Mouse (Mus musculus) intestine, embryonic 16.5 days (tissue): ENCODE measurements around the gene Aanat. TPM values are rescaled to one million over a fixed set of nuclear protein-coding genes. Genes with fewer than 3 reads are reported as not detected.

Source experiments
- ATAC-seq: fragments of 200-750 bp; cut with Nextera tagmentation; 2 replicates; pipeline ENCODE4 v1.8.0; 2017; ENCODE audit warnings: moderate TSS enrichment, moderate library complexity
- H3K27ac ChIP-seq: fragments of 300-500 bp; sonication (generic); 2 replicates; pipeline ENCODE4 v1.5.1; 2014; ENCODE audit warnings: mild to moderate bottlenecking, low read length
- H3K27me3 ChIP-seq: fragments of 300-500 bp; sonication (generic); replicated peaks from 2 replicates; pipeline ENCODE4 v1.6.1; 2014; ENCODE audit warnings: low read length, control low read depth, mixed read lengths; ENCODE audit not compliant: control insufficient read depth, insufficient read depth
- H3K36me3 ChIP-seq: fragments of 300-500 bp; sonication (generic); 2 replicates; pipeline ENCODE4 v1.6.1; 2014; ENCODE audit warnings: low read length, control low read depth; ENCODE audit not compliant: control insufficient read depth, insufficient read depth
- H3K4me1 ChIP-seq: fragments of 300-500 bp; sonication (generic); 2 replicates; pipeline ENCODE4 v1.6.1; 2014; ENCODE audit warnings: low read length, control low read depth, mixed read lengths; ENCODE audit not compliant: control insufficient read depth, insufficient read depth
- H3K4me2 ChIP-seq: fragments of 300-500 bp; sonication (generic); 2 replicates; pipeline ENCODE4 v1.6.1; 2014; ENCODE audit warnings: low read depth, low read length, control low read depth
- H3K4me3 ChIP-seq: fragments of 300-500 bp; sonication (generic); 2 replicates; pipeline ENCODE4 v1.5.1; 2014; ENCODE audit warnings: mild to moderate bottlenecking, low read length
- H3K9ac ChIP-seq: fragments of 300-500 bp; sonication (generic); 2 replicates; pipeline ENCODE4 v1.6.1; 2014; ENCODE audit warnings: low read depth, low read length
- H3K9me3 ChIP-seq: fragments of 300-500 bp; sonication (generic); 2 replicates; pipeline ENCODE4 v1.6.1; 2016; ENCODE audit warnings: low read length, control low read depth; ENCODE audit not compliant: control insufficient read depth
- WGBS: fragments of 180-500 bp; shearing (Covaris S2); extraction: QIAGEN DNeasy Blood & Tissue Kit; methylation state at CpG from one replicate; pipeline ENCODE4 v1.1.7; 2014; 5-methylcytosine and 5-hydroxymethylcytosine counted together
- polyA plus RNA-seq: library from polyadenylated mRNA; unstranded; fragments of >200 nt; fragmentation: Nextera tagmentation; extraction: Ambion mirVana; gene quantifications from 2 replicates; pipeline ENCODE4 v1.2.1, GENCODE M21; 2015

Aanat gene
- polyA plus RNA-seq, 1 experiment from 2014 or later: not detected

GRCm38 (mm10) chr11:116572756-116573543 lies 13.3 kb upstream of the Aanat start:
- H3K4me1 ChIP-seq: peaks cover 36% of the 10 kb centered on the region
- no peaks in the 10 kb centered on the region for H3K27me3 ChIP-seq
- no peak overlapping the region for H3K9ac ChIP-seq
- no peak overlapping the region for H3K4me3 ChIP-seq
- H3K9me3 ChIP-seq: no peaks in the 10 kb centered on the region
- ATAC-seq: peak; percentile 52; the same call in 1 of the 2 replicates
- WGBS: 49% methylated on average over 12 of the region's 12 CpGs
- H3K36me3 ChIP-seq: no peaks in the 10 kb centered on the region
- H3K27ac ChIP-seq: no peak overlapping the region
- no peak overlapping the region for H3K4me2 ChIP-seq

- Histone ChIP-seq H3K4me2 (no peak overlapping the region), H3K27ac (no peak overlapping the region), H3K9ac (no peak overlapping the region), H3K27me3 (no peaks in the 10 kb centered on the region), H3K4me3 (no peak overlapping the region), H3K36me3 (no peaks in the 10 kb centered on the region), H3K9me3 (no peaks in the 10 kb centered on the region), H3K4me1 (peaks cover 36% of the 10 kb centered on the region)
- ATAC-seq: no peak
- WGBS: 60% methylated on average over 6 of the region's 6 CpGs
Measured at GRCm38 (mm10) chr11:116574486-116574885, 11.7 kb upstream of the Aanat start.

- Histone ChIP-seq H3K27me3 (no peaks in the 10 kb centered on the region), H3K36me3 (no peaks in the 10 kb centered on the region), H3K4me3 (no peak overlapping the region), H3K4me1 (peaks cover 36% of the 10 kb centered on the region), H3K9ac (no peak overlapping the region), H3K27ac (no peak overlapping the region), H3K4me2 (no peak overlapping the region), H3K9me3 (no peaks in the 10 kb centered on the region)
- no peak for ATAC-seq
- WGBS: 66% methylated on average over 6 of the region's 6 CpGs
Measured at GRCm38 (mm10) chr11:116574982-116575381, 11.2 kb upstream of the Aanat start.

GRCm38 (mm10) chr11:116575396-116575795 lies 10.8 kb upstream of the Aanat start:
- H3K9ac ChIP-seq: no peak overlapping the region
- no peaks in the 10 kb centered on the region for H3K9me3 ChIP-seq
- peaks cover 38% of the 10 kb centered on the region for H3K4me1 ChIP-seq
- no peak overlapping the region for H3K27ac ChIP-seq
- 79% methylated on average over 2 of the region's 2 CpGs for WGBS
- no peaks in the 10 kb centered on the region for H3K27me3 ChIP-seq
- H3K4me2 ChIP-seq: no peak overlapping the region
- no peak overlapping the region for H3K4me3 ChIP-seq
- ATAC-seq: no peak
- H3K36me3 ChIP-seq: no peaks in the 10 kb centered on the region

- H3K27ac ChIP-seq: no peak overlapping the region
- WGBS: 93% methylated on average over 3 of the region's 3 CpGs
- no peak overlapping the region for H3K4me2 ChIP-seq
- no peak for ATAC-seq
- H3K4me3 ChIP-seq: no peak overlapping the region
- H3K9ac ChIP-seq: no peak overlapping the region
- no peaks in the 10 kb centered on the region for H3K36me3 ChIP-seq
- H3K27me3 ChIP-seq: no peaks in the 10 kb centered on the region
- peaks cover 12% of the 10 kb centered on the region for H3K4me1 ChIP-seq
- H3K9me3 ChIP-seq: no peaks in the 10 kb centered on the region
Measured at GRCm38 (mm10) chr11:116579280-116579679, 7.0 kb upstream of the Aanat start.

- Histone ChIP-seq H3K4me3 (peak overlapping the region; percentile 98), H3K27ac (no peak overlapping the region), H3K4me2 (peak overlapping the region; percentile 86), H3K36me3 (no peaks in the 10 kb centered on the region), H3K27me3 (no peaks in the 10 kb centered on the region), H3K9me3 (no peaks in the 10 kb centered on the region), H3K4me1 (peaks cover 8% of the 10 kb centered on the region), H3K9ac (peak overlapping the region; percentile 93)
- ATAC-seq: no peak; the same call in 1 of the 2 replicates
- WGBS: 26% methylated on average over 10 of the region's 10 CpGs
Measured at GRCm38 (mm10) chr11:116580031-116580652, 6.1 kb upstream of the Aanat start.

GRCm38 (mm10) chr11:116580711-116581375 lies 5.4 kb upstream of the Aanat start:
- under 1% methylated on average over 71 of the region's 91 CpGs for WGBS
- Histone ChIP-seq H3K9ac (peak overlapping the region; percentile 93), H3K9me3 (no peaks in the 10 kb centered on the region), H3K4me3 (peak overlapping the region; percentile 98), H3K27me3 (no peaks in the 10 kb centered on the region), H3K27ac (peak overlapping the region; percentile 70; the same call in 1 of the 2 replicates), H3K36me3 (no peaks in the 10 kb centered on the region), H3K4me2 (peak overlapping the region; percentile 86), H3K4me1 (peaks cover 7% of the 10 kb centered on the region)
- peak; percentile 79 for ATAC-seq

GRCm38 (mm10) chr11:116581376-116581814 lies 4.8 kb upstream of the Aanat start, which contains the start of gene Ube2o:
Ube2o (minus strand) TSS chr11:116581447.
- WGBS: 1% methylated on average over 49 of the region's 51 CpGs
- Histone ChIP-seq H3K9ac (peak within 1 kb of the TSS; percentile 93), H3K4me3 (peak within 1 kb of the TSS; percentile 98), H3K36me3 (no peaks in the 10 kb centered on the region), H3K27me3 (no peaks in the 10 kb centered on the region), H3K4me1 (peaks cover 5% of the 10 kb centered on the region), H3K9me3 (no peaks in the 10 kb centered on the region), H3K27ac (peak within 1 kb of the TSS; percentile 70; the same call in 1 of the 2 replicates), H3K4me2 (peak within 1 kb of the TSS; percentile 86)
- ATAC-seq: peak; percentile 89

- Histone ChIP-seq H3K4me3 (no peak overlapping the region), H3K36me3 (no peaks in the 10 kb centered on the region), H3K4me2 (no peak overlapping the region), H3K9ac (no peak overlapping the region), H3K27ac (no peak overlapping the region), H3K9me3 (no peaks in the 10 kb centered on the region), H3K27me3 (peaks cover 5% of the 10 kb centered on the region; the same call in 1 of the 2 replicates), H3K4me1 (no peaks in the 10 kb centered on the region)
- ATAC-seq: no peak
- 52% methylated on average over 6 of the region's 6 CpGs for WGBS
Measured at GRCm38 (mm10) chr11:116585682-116586081, 550 bp upstream of the Aanat start.
